Mouse (Mus musculus) limb, embryonic 10.5 days (tissue): ENCODE measurements around the gene Pou6f2. TPM values are rescaled to one million over a fixed set of nuclear protein-coding genes. Genes with fewer than 3 reads are reported as not detected.

ENCODE experiments used
- DNase-seq: peaks from one replicate; pipeline ENCODE4 v3.0.0-alpha.2; 2017; ENCODE audit warnings: low spot score
- H3K27ac ChIP-seq: fragments of 300-500 bp; sonication (generic); 2 replicates; pipeline ENCODE4 v1.5.1; 2016; ENCODE audit warnings: mild to moderate bottlenecking
- H3K27me3 ChIP-seq: fragments of 300-500 bp; sonication (generic); 2 replicates; pipeline ENCODE4 v1.6.1; 2016; ENCODE audit warnings: low read depth, mild to moderate bottlenecking; ENCODE audit not compliant: poor library complexity, severe bottlenecking
- H3K36me3 ChIP-seq: fragments of 300-500 bp; sonication (generic); 2 replicates; pipeline ENCODE4 v1.6.1; 2016; ENCODE audit warnings: mild to moderate bottlenecking, moderate library complexity
- H3K4me1 ChIP-seq: fragments of 300-500 bp; sonication (generic); 2 replicates; pipeline ENCODE4 v1.6.1; 2016
- H3K4me3 ChIP-seq: fragments of 300-500 bp; sonication (generic); 2 replicates; pipeline ENCODE4 v1.5.1; 2016; ENCODE audit warnings: mild to moderate bottlenecking, moderate library complexity
- H3K9me3 ChIP-seq: fragments of 300-500 bp; sonication (generic); replicated peaks from 2 replicates; pipeline ENCODE4 v1.6.1; 2016; ENCODE audit warnings: mild to moderate bottlenecking
- WGBS: fragments of 180-500 bp; shearing (Covaris S2); methylation state at CpG from one replicate; pipeline ENCODE4 v1.1.7; 2016; 5-methylcytosine and 5-hydroxymethylcytosine counted together
- polyA plus RNA-seq: library from polyadenylated mRNA; unstranded; fragments of >200 nt; fragmentation: Nextera tagmentation; extraction: Ambion mirVana; gene quantifications from 2 replicates; pipeline ENCODE4 v1.2.1, GENCODE M21; 2016

Gene Pou6f2
- polyA plus RNA-seq, 1 experiment from 2014 or later, result 2.3 TPM

DNA sequence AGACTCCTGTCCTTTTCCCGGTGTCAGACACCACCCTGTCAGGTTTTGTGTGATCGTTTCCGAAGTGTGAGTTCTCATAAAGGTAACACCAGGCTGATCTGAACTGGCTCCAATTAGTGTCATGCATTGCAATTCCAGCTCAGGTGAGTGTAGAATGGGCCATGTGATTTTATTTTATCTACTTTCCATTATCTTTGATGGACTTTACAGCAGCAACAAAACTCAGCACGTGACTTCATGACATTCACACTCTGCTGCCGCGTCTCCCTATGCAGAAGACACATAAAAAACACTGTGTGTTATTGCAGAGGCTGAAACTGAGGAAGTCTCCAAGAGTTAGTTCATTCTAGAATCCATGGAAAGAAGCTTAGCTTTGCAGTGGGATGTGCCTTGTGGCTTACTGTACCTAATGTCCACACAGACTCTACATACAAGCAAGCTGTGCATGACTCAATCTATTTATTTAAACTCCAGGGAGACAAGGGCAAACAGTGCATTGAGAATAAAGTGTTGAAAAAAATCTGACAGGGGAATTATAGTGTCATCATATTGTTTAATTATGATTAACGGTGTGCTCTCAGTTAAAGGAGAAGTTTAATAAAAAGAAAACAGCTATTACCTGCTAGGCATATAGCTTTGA lies 90.9 kb downstream of the Pou6f2 start:
- WGBS, result 92% methylated on average over 7 of the region's 7 CpGs
- Histone ChIP-seq H3K4me3 (no peak overlapping the region), H3K4me1 (no peaks in the 10 kb centered on the region), H3K9me3 (no peaks in the 10 kb centered on the region), H3K27me3 (no peaks in the 10 kb centered on the region), H3K27ac (no peak overlapping the region), H3K36me3 (no peaks in the 10 kb centered on the region)
- no peak for DNase-seq

DNA sequence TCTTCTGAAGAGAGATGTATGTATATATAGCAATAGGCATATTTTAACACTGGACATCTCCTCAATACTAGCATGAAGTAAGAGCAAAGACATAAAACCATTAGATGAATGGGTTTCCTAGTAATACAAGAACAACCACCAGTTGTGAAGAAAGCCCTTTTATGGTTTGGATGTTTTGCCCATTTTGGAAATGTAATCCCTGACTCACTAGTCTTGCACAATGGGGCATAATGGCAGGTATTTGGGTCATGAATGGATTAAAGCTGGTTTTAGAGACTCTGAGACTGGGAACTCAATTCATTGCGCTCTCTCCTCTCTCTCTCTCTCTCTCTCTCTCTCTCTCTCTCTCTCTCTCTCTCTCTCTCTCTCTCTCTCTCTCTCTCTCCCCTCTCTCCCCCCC lies 97.5 kb downstream of the Pou6f2 start:
- no peak overlapping the region for H3K27ac ChIP-seq
- WGBS, result 75% methylated on average over 1 of the region's 1 CpGs
- no peak for DNase-seq

DNA sequence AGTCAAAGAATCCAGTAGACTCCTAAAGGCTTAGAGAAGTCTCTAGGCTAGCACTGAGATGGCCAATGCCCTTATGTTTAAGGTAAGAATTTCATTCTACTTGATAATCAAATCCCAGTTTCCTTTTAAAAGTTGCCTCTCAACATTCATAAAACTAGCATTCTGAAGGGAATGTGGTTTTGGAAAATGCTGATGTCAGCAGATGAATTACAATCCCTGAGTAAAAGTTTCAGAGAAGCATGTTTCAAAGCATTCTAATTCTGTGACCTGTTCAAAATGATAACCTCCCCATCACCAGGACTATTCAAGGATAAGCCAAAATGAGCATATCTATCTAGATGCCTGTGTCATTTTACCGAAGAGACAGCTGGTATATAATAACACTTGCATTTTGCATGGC lies 104.0 kb downstream of the Pou6f2 start:
- no peak overlapping the region for H3K4me3 ChIP-seq
- no peak overlapping the region for H3K27ac ChIP-seq
- no peaks in the 10 kb centered on the region for H3K4me1 ChIP-seq
- no peak for DNase-seq
- no peaks in the 10 kb centered on the region for H3K27me3 ChIP-seq
- WGBS, result 93% methylated on average over 1 of the region's 1 CpGs
- no peaks in the 10 kb centered on the region for H3K36me3 ChIP-seq
- H3K9me3 ChIP-seq, result no peaks in the 10 kb centered on the region

More for the DNA sequence above, 97.5 kb downstream of the Pou6f2 start:
- Histone ChIP-seq H3K36me3 (no peaks in the 10 kb centered on the region), H3K9me3 (no peaks in the 10 kb centered on the region), H3K4me1 (no peaks in the 10 kb centered on the region), H3K27me3 (no peaks in the 10 kb centered on the region), H3K4me3 (no peak overlapping the region)

GRCm38 (mm10) chr13:18290253-18290914 lies 107.1 kb downstream of the Pou6f2 start:
- H3K9me3 ChIP-seq, result no peaks in the 10 kb centered on the region

DNA sequence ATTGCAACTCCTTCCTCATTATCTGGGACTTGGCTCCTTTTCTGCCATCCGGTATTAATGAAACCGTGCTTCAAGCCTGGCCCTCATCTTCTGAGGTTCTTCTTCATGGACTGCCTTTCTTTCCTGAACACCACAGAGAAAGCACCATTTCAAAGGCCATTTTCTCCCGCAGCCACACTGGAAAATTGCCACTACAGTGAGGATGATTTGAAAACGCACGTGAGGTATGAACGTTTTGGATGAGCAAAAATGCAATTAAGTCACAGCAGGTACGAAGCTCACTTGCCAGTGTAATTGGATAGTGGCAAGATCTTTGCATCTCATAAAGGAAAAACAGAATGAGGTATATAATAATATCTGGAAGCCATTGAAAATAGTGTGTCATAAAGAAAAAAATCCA lies 110.0 kb downstream of the Pou6f2 start:
- no peak for DNase-seq
- H3K36me3 ChIP-seq, result no peaks in the 10 kb centered on the region
- 84% methylated on average over 7 of the region's 7 CpGs for WGBS
- H3K4me3 ChIP-seq, result no peak overlapping the region
- no peak overlapping the region for H3K27ac ChIP-seq
- H3K4me1 ChIP-seq, result no peaks in the 10 kb centered on the region
- no peaks in the 10 kb centered on the region for H3K9me3 ChIP-seq
- H3K27me3 ChIP-seq, result no peaks in the 10 kb centered on the region

More at GRCm38 (mm10) chr13:18290253-18290914, 107.1 kb downstream of the Pou6f2 start:
- no peaks in the 10 kb centered on the region for H3K4me1 ChIP-seq
- no peak for DNase-seq
- H3K27me3 ChIP-seq, result no peaks in the 10 kb centered on the region
- WGBS, result 92% methylated on average over 4 of the region's 4 CpGs
- H3K27ac ChIP-seq, result no peak overlapping the region
- no peak overlapping the region for H3K4me3 ChIP-seq
- no peaks in the 10 kb centered on the region for H3K36me3 ChIP-seq

DNA sequence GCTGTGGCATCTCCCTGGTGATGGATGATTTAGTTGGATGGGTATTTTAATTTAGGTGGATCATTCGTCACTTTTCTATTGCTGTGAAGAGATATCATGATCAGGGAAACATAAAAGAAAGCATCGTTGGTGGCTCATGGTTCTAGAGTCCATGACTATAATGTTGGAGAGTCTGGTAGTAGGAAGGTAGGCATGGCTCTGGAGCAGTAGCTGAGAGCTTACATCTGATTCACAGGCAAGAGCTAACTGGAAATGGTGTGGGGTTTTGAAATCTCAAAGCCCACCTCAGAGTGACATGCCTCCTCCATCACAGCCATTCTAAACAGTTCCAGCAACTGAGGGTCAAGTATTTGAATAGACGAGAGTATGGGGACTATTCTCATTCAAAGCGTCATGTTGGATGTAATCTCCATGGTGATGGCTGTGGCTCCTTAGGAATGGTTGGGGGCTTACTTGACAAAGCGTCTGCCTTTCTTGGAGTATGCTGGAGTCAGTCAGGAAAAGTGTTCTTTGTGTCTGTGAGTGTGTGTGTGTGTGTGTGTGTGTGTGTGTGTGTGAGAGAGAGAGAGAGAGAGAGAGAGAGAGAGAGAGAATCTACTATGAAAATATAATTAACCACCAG lies 115.0 kb downstream of the Pou6f2 start:
- Histone ChIP-seq H3K27me3 (no peaks in the 10 kb centered on the region), H3K36me3 (no peaks in the 10 kb centered on the region), H3K9me3 (no peaks in the 10 kb centered on the region), H3K27ac (no peak overlapping the region), H3K4me1 (peaks cover 4% of the 10 kb centered on the region; the same call in 1 of the 2 replicates), H3K4me3 (no peak overlapping the region)
- WGBS, result 89% methylated on average over 5 of the region's 5 CpGs
- DNase-seq, result no peak

GRCm38 (mm10) chr13:18281084-18281483 lies 116.4 kb downstream of the Pou6f2 start:
- no peaks in the 10 kb centered on the region for H3K36me3 ChIP-seq
- H3K4me3 ChIP-seq, result no peak overlapping the region
- H3K9me3 ChIP-seq, result no peaks in the 10 kb centered on the region
- no peak overlapping the region for H3K27ac ChIP-seq
- 64% methylated on average over 3 of the region's 3 CpGs for WGBS
- H3K4me1 ChIP-seq, result peaks cover 4% of the 10 kb centered on the region; the same call in 1 of the 2 replicates
- H3K27me3 ChIP-seq, result no peaks in the 10 kb centered on the region
- DNase-seq, result peak; percentile 31

GRCm38 (mm10) chr13:18253131-18253530 lies 144.4 kb downstream of the Pou6f2 start:
- Histone ChIP-seq H3K4me1 (no peaks in the 10 kb centered on the region), H3K27me3 (no peaks in the 10 kb centered on the region), H3K27ac (no peak overlapping the region), H3K9me3 (no peaks in the 10 kb centered on the region), H3K4me3 (no peak overlapping the region), H3K36me3 (no peaks in the 10 kb centered on the region)
- WGBS, result 91% methylated on average over 3 of the region's 3 CpGs
- DNase-seq, result no peak

DNA sequence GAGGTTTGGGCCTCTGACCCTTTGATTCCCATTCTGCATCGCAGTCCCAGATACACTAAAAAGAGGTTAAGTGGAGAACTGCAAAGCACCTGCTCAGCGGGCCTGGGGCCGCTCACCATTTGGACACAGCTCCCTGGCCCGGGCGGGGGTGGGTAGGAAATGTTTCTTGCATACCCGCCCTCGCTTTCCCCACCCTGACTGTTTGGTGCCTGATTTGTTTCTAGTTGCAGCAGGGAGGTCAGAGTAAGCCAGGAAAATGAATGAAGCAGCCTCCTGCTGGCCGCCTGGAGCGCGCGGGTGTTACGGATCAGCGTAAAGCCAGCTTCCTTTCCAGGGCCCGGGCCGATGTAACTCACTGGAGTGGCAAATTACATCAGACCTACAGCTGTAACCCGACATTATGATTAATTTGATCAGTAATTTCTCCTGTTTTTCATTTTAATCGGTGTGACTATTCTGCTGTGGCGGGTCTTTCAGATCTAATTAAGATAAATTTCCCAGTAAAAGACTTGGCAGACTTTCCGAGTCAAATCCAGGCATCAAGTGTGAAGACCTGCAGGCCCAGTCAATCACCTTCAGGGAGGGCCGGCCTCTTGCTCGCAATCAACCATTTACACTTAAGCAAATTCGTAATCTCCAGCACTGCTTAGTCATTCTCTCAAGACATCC lies 178.8 kb downstream of the Pou6f2 start:
- peak overlapping the region; percentile 28 for H3K4me3 ChIP-seq

DNA sequence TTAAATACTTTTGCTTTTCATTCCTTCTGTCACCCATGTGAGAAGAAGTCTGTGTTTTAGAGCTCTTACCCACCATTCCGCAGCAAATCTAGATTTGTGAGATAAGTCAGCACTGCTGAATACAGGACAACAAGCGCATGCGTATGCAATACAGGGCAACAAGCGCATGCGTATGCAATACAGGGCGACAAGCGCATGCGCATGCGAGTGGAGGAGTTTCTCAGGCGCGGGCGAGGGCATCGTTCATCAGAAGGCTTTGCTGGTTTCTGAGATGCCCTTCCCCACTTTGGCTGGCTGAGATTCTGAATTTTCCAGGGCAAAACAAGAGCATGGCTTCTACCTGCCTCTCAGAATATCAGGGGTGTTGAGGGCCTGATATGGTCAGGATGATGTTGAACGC lies 186.2 kb downstream of the Pou6f2 start:
- Histone ChIP-seq H3K9me3 (no peaks in the 10 kb centered on the region), H3K27me3 (no peaks in the 10 kb centered on the region), H3K4me3 (no peak overlapping the region), H3K27ac (no peak overlapping the region), H3K4me1 (no peaks in the 10 kb centered on the region), H3K36me3 (no peaks in the 10 kb centered on the region)
- 92% methylated on average over 14 of the region's 14 CpGs for WGBS
- DNase-seq, result no peak

More for the DNA sequence above, 178.8 kb downstream of the Pou6f2 start:
- 8% methylated on average over 22 of the region's 22 CpGs for WGBS
- peaks cover 15% of the 10 kb centered on the region for H3K27me3 ChIP-seq
- DNase-seq, result peak; percentile 53
- H3K9me3 ChIP-seq, result no peaks in the 10 kb centered on the region
- peaks cover 6% of the 10 kb centered on the region for H3K4me1 ChIP-seq
- H3K27ac ChIP-seq, result no peak overlapping the region
- H3K36me3 ChIP-seq, result no peaks in the 10 kb centered on the region

DNA sequence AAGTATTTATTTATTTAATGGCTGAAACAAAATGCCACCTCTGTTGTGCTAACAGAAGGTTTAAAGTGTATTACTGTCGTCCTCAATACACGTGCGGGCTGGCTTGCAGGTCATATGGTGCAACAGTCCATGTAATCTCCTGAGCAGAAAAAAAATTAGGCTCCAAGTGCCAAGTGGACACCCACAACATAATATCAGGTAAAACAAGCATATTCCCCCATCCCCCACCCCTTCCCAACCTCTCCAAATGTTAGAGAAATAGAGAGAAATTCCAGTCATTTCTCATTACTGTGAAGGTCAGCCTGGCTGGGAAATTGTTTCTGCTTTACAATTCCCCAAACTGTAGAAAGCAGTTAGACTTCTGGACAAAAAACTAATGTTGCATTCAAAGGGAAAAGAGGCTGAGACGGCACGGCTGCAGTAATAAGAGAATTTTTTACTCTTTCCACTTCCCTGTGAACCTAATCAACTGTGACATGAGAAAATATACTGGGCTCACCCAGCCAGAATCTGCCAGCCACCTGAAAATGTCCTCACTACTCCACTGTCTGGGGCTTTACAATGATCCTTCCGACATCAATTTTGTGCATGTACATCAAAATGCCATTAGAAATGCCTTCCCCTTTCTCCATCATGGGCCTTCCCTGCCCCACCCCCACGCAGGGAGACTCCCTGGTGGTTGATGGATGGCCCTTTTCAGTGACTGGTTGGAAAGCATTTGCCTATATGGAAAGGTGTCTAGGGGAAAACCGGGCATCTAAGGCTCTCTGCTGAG lies 192.8 kb downstream of the Pou6f2 start:
- Histone ChIP-seq H3K27ac (no peak overlapping the region), H3K27me3 (no peaks in the 10 kb centered on the region), H3K4me3 (no peak overlapping the region), H3K4me1 (peaks cover 11% of the 10 kb centered on the region), H3K9me3 (no peaks in the 10 kb centered on the region), H3K36me3 (no peaks in the 10 kb centered on the region)
- DNase-seq, result no peak
- 61% methylated on average over 8 of the region's 8 CpGs for WGBS

DNA sequence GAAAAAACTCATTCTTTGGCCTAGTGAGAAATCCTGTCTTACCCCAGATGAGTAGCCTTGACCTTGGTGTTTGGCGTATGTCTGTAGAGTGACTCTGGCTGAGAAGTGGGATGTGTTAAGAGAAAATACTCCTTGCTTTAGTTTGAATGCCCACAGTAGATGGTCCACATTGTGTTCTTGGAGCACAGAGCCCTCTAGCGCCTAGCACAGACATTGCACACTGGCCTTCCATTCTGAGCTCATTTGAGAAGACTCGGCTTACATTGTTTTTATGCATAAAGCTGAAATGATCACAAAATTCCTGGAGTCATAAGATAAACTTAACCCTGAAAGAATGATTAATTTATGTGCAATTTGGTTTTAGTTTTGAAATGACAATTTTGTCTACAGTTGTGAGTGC lies 223.5 kb downstream of the Pou6f2 start:
- Histone ChIP-seq H3K9me3 (no peaks in the 10 kb centered on the region), H3K27ac (no peak overlapping the region), H3K4me1 (0 out of 2 replicates have a peak, but pooled peaks cover 13% of the 10 kb centered on the region), H3K36me3 (no peaks in the 10 kb centered on the region), H3K4me3 (no peak overlapping the region), H3K27me3 (no peaks in the 10 kb centered on the region)
- 46% methylated on average over 3 of the region's 3 CpGs for WGBS
- peak; percentile 43 for DNase-seq
